Mouse (Mus musculus) B cell, adult 2 months (primary cell): ENCODE data around the gene Lcn11.

Experiments used
- DNase-seq, 2 experiments: peaks; one replicate each; pipeline ENCODE4 v3.0.0; 2022

Lcn11 gene

GRCm38 (mm10) chr2:25828344-25828947, 51.6 kb downstream of the Lcn11 start:
- no peak for DNase-seq
